Mouse (Mus musculus): ENCODE measurements around the gene Nebl.

DNA sequence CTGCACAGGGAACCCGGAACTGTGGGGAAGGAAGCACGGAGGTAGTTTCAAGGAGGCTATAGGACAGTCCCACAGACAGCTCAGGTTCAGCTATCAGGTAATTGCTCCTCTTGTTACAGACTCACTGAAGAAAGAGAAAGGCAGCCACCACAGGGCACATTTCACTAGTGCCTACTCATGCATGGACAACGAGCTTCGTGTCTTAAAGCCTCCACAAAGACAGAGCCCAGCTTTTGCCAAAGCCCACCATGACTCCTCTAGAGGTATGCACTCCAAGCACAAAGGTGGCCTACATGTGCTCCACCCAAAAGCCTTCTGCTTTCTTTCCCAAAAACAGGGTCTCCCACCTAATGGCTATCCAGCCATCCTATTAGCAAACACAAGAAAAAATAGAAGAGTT is 90.4 kb downstream of the Nebl start:
- TF ChIP-seq CTCF (IDR thresholded peaks at IDR 0.05; ENCODE audit: extremely low read depth, insufficient read length, insufficient replicate concordance, low read depth, low read length) (no peak), POLR2A (IDR thresholded peaks at IDR 0.05; ENCODE audit: low read depth, low read length) (no peak)

Data from small intestine, adult 2 months (tissue).